ENCODE assay signal across 27 mouse cellular contexts in the genomic region with DNA sequence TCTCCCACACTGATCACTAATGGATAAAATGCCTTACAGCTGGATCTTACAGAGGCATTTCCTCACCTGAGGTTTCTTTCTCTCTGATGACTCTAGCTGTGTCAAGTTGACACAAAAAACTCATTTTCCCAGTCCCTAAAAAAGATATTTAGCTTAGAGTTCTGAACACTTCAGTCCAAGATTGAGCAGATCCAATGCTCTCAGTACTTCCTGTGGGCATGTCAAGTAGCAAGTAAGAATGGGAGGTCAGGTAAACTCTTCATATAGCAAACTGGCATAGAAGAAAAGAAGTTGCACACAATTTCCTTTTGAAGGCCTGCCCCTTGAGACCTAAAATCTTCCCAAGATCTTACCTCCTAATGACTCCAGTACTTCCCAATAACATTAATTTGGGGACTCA.
"Had no signal": no experiment of that assay in that cellular context is flagged by ENCODE, and none has a peak within 500 bp of the region (broad histone marks: within the 10 kb centered on the region; RNA-seq: fewer than 3 reads in every experiment).

No protein-coding gene starts in this region.

- H3K36me3 ChIP-seq: embryonic facial prominence, embryonic 10.5 days; embryonic facial prominence, embryonic 12.5 days; embryonic facial prominence, embryonic 13.5 days; embryonic facial prominence, embryonic 15.5 days; forebrain, embryonic 10.5 days; forebrain, embryonic 12.5 days; forebrain, embryonic 15.5 days had no signal

- ATAC-seq: forebrain, embryonic 13.5 days; forebrain, embryonic 14.5 days; forebrain, embryonic 15.5 days; forebrain, embryonic 16.5 days; forebrain, postnatal 0 days had no signal

- H3K4me2 ChIP-seq: embryonic facial prominence, embryonic 12.5 days; embryonic facial prominence, embryonic 13.5 days; embryonic facial prominence, embryonic 15.5 days; forebrain, embryonic 12.5 days; forebrain, embryonic 13.5 days; forebrain, embryonic 15.5 days had no signal

- H3K27me3 ChIP-seq: embryonic facial prominence, embryonic 12.5 days; embryonic facial prominence, embryonic 13.5 days; embryonic facial prominence, embryonic 15.5 days; forebrain, embryonic 12.5 days; forebrain, embryonic 13.5 days; forebrain, embryonic 15.5 days had no signal

- H3K4me3 ChIP-seq: embryonic facial prominence, embryonic 10.5 days; embryonic facial prominence, embryonic 12.5 days; embryonic facial prominence, embryonic 13.5 days; embryonic facial prominence, embryonic 15.5 days; erythroblast, embryonic 14.5 days; forebrain, embryonic 10.5 days; forebrain, embryonic 12.5 days; forebrain, embryonic 13.5 days; forebrain, embryonic 15.5 days; gastrocnemius, adult 2 months; heart, adult 2 months had no signal

- H3K27ac ChIP-seq: embryonic facial prominence, embryonic 10.5 days; embryonic facial prominence, embryonic 12.5 days; embryonic facial prominence, embryonic 13.5 days; embryonic facial prominence, embryonic 15.5 days; forebrain, embryonic 10.5 days; forebrain, embryonic 12.5 days; forebrain, embryonic 13.5 days; forebrain, embryonic 15.5 days; gastrocnemius, adult 2 months; heart, adult 2 months had no signal

- DNase-seq: cerebellum, adult 9-10 months; cerebellum, adult 9-11 months; cerebellum, postnatal 10 days; cerebellum, postnatal 14 days; cerebellum, postnatal 25 days; cerebellum, postnatal 36 days; embryo, embryonic 11 days; forebrain, postnatal 0 days; gastrocnemius, adult 2 months; gastrocnemius, postnatal 10 days; gastrocnemius, postnatal 14 days; gastrocnemius, postnatal 25 days; gastrocnemius, postnatal 36 days; heart, adult 11 months; heart, adult 18-20 months; heart, adult 2 months had no signal

- H3K9me3 ChIP-seq: embryonic facial prominence, embryonic 10.5 days; embryonic facial prominence, embryonic 12.5 days; embryonic facial prominence, embryonic 13.5 days; embryonic facial prominence, embryonic 15.5 days; forebrain, embryonic 10.5 days; forebrain, embryonic 12.5 days; forebrain, embryonic 13.5 days; forebrain, embryonic 15.5 days had no signal

- H3K9ac ChIP-seq: embryonic facial prominence, embryonic 12.5 days; embryonic facial prominence, embryonic 13.5 days; embryonic facial prominence, embryonic 15.5 days; forebrain, embryonic 12.5 days; forebrain, embryonic 13.5 days; forebrain, embryonic 15.5 days; forebrain, postnatal 0 days had no signal
